ENCODE assay signal across 8 mouse cellular contexts in genomic region chr10:80398719-80399190, GRCm38 (mm10). TPM values are rescaled to one million over a fixed set of nuclear protein-coding genes. Genes with fewer than 3 reads are reported as not detected.
DNase-seq lines count a peak whose midpoint lies in the region; ATAC-seq and TF ChIP-seq lines count a peak whose summit lies in the region.

No protein-coding gene starts in this region.

- peak; percentile 83 for ATAC-seq in hindbrain, postnatal 0 days
- peak; percentile 66 for ATAC-seq in megakaryocyte, adult 5-6 weeks (ENCODE audit: poor library complexity, severe bottlenecking)

- H3K9me3 ChIP-seq in hindbrain, postnatal 0 days (ENCODE audit: low read length) = no peaks in the 10 kb centered on the region

- no peaks in the 10 kb centered on the region for H3K27me3 ChIP-seq in hindbrain, postnatal 0 days (ENCODE audit: insufficient read depth, low read length)

- peak; percentile 97 for DNase-seq in T-cell, adult 2 months (ENCODE audit: low spot score)
- DNase-seq in cerebellum, postnatal 36 days = peak; percentile 99
- DNase-seq in gastrocnemius, adult 18-20 months (ENCODE audit: low spot score) = peak; percentile 98
- DNase-seq in hindbrain, postnatal 0 days (ENCODE audit: low spot score) = peak; percentile 100
- peak; percentile 98 for DNase-seq in left cerebral cortex, adult 2 months (ENCODE audit: extremely low spot score in 1 of 2, low spot score in 2 of 2)
- DNase-seq in right cerebral cortex, adult 2 months (ENCODE audit: low spot score in 2 of 2) = peak; percentile 96 to 97
- peak; percentile 98 for DNase-seq in urinary bladder, postnatal 14 days (ENCODE audit: low spot score)

- TF ChIP-seq CTCF in hindbrain, postnatal 0 days (IDR thresholded peaks at IDR 0.05; ENCODE audit: low read depth) = peak; percentile 28; the same call in 1 of the 2 replicates
- no peak; the same call in none of the 2 replicates for TF ChIP-seq CTCF in left cerebral cortex, adult 2 months (IDR thresholded peaks at IDR 0.05)

- intact Hi-C loops in left cerebral cortex, adult 2 months (cut with DNase I) = no loop called here

- H3K4me2 ChIP-seq in hindbrain, postnatal 0 days (ENCODE audit: low read depth, low read length) = peak overlapping the region; percentile 78

- H3K36me3 ChIP-seq in hindbrain, postnatal 0 days (ENCODE audit: insufficient read depth, low read length) = peaks cover 20% of the 10 kb centered on the region; the same call in 1 of the 2 replicates

- peak overlapping the region; percentile 87 for H3K9ac ChIP-seq in hindbrain, postnatal 0 days (replicated peaks; ENCODE audit: low read length)

- H3K27ac ChIP-seq in hindbrain, postnatal 0 days = peak overlapping the region; percentile 99
- peak overlapping the region; percentile 99 for H3K27ac ChIP-seq in left cerebral cortex, adult 2 months

- peak overlapping the region; percentile 65 for H3K4me3 ChIP-seq in hindbrain, postnatal 0 days (ENCODE audit: low read length)
- peak overlapping the region; percentile 78 for H3K4me3 ChIP-seq in left cerebral cortex, adult 2 months

- 0 out of 2 replicates have a peak, but pooled peaks cover 13% of the 10 kb centered on the region for H3K4me1 ChIP-seq in hindbrain, postnatal 0 days (ENCODE audit: insufficient read depth, low read length)

- WGBS in hindbrain, postnatal 0 days = 1% methylated on average over 57 of the region's 59 CpGs

RNA-seq across cellular contexts. Expression of gene Mbd3, which starts 0.6 kb away (rescaled TPM):
- total RNA-seq in gastrocnemius, adult 18-20 months (2021) = 100 to 1,000 TPM; 108 to 127 TPM
- total RNA-seq in hindbrain, postnatal 0 days (2014; rRNA removed) = 48.2 and 50.4 TPM in 2 replicates
- polyA plus RNA-seq in hindbrain, postnatal 0 days (2015; fragmentation: Nextera tagmentation; extraction: Ambion mirVana) = 166 and 175 TPM in 2 replicates
- 100 to 1,000 TPM; 139 to 150 TPM for total RNA-seq in left cerebral cortex, adult 2 months (2021)
- total RNA-seq in megakaryocyte, adult 5-6 weeks (2015) = 38.8 and 40.6 TPM in 2 replicates
- 39.8 and 40.0 TPM in 2 replicates for total RNA-seq in megakaryocyte, adult 5-6 weeks (2017)

RNA-seq across cellular contexts. Expression of gene Uqcr11, which starts 7.9 kb away (rescaled TPM):
- total RNA-seq in gastrocnemius, adult 18-20 months (2021) = 100 to 1,000 TPM; 831 to 847 TPM
- 369 and 391 TPM in 2 replicates for total RNA-seq in hindbrain, postnatal 0 days (2014; rRNA removed)
- polyA plus RNA-seq in hindbrain, postnatal 0 days (2015; fragmentation: Nextera tagmentation; extraction: Ambion mirVana) = 897 and 981 TPM in 2 replicates
- 100 to 1,000 TPM; 373 to 394 TPM for total RNA-seq in left cerebral cortex, adult 2 months (2021)
- 107 and 108 TPM in 2 replicates for total RNA-seq in megakaryocyte, adult 5-6 weeks (2015)
- 122 and 129 TPM in 2 replicates for total RNA-seq in megakaryocyte, adult 5-6 weeks (2017)

RNA-seq across cellular contexts. Expression of gene Mex3d, which starts 11.3 kb away (rescaled TPM):
- total RNA-seq in gastrocnemius, adult 18-20 months (2021) = 1 to 10 TPM; 4.0 to 4.6 TPM
- total RNA-seq in hindbrain, postnatal 0 days (2014; rRNA removed) = 129 and 145 TPM in 2 replicates
- 11.6 and 14.2 TPM in 2 replicates for polyA plus RNA-seq in hindbrain, postnatal 0 days (2015; fragmentation: Nextera tagmentation; extraction: Ambion mirVana)
- total RNA-seq in left cerebral cortex, adult 2 months (2021) = 10 to 100 TPM; 19.2 to 20.6 TPM
- total RNA-seq in megakaryocyte, adult 5-6 weeks (2015) = 2.4 and 2.6 TPM in 2 replicates
- 2.6 and 5.0 TPM in 2 replicates for total RNA-seq in megakaryocyte, adult 5-6 weeks (2017)

RNA-seq across cellular contexts. Expression of gene Tcf3, which starts 34.7 kb away (rescaled TPM):
- 10 to 100 TPM; 11.2 to 11.3 TPM for total RNA-seq in gastrocnemius, adult 18-20 months (2021)
- total RNA-seq in hindbrain, postnatal 0 days (2014; rRNA removed) = 132 TPM in 2 replicates
- polyA plus RNA-seq in hindbrain, postnatal 0 days (2015; fragmentation: Nextera tagmentation; extraction: Ambion mirVana) = 36.2 and 36.4 TPM in 2 replicates
- total RNA-seq in left cerebral cortex, adult 2 months (2021) = 10 to 100 TPM; 28.9 to 30.1 TPM
- total RNA-seq in megakaryocyte, adult 5-6 weeks (2015) = 17.2 and 20.3 TPM in 2 replicates
- 22.4 and 24.2 TPM in 2 replicates for total RNA-seq in megakaryocyte, adult 5-6 weeks (2017)

RNA-seq across cellular contexts. Expression of gene Plk5, which starts 42.5 kb away (rescaled TPM):
- total RNA-seq in gastrocnemius, adult 18-20 months (2021) = under 1 TPM; 0.09 to 0.11 TPM
- total RNA-seq in hindbrain, postnatal 0 days (2014; rRNA removed) = 15.7 and 18.3 TPM in 2 replicates
- polyA plus RNA-seq in hindbrain, postnatal 0 days (2015; fragmentation: Nextera tagmentation; extraction: Ambion mirVana) = 8.9 and 9.3 TPM in 2 replicates
- 10 to 100 TPM; 27.3 to 37.9 TPM for total RNA-seq in left cerebral cortex, adult 2 months (2021)
- total RNA-seq in megakaryocyte, adult 5-6 weeks (2015) = not detected in 2 replicates
- not detected in 2 replicates for total RNA-seq in megakaryocyte, adult 5-6 weeks (2017)

Comparison
In these comparisons a context has a peak if more than half of its experiments do, and no peak if none do; other contexts are left out.
1. Peak in every context shown above with its lines: DNase-seq, ATAC-seq, H3K4me3 ChIP-seq and H3K27ac ChIP-seq.